Mouse (Mus musculus) CH12.LX (cell line): ENCODE results near the gene Rbm3. TPM values are rescaled to one million over a fixed set of nuclear protein-coding genes. Genes with fewer than 3 reads are reported as not detected.

Experiments used
- DNase-seq: peaks from one replicate; pipeline ENCODE4 v3.0.0-alpha.2; 2013; ENCODE audit errors: extremely low read depth
- H3K27ac ChIP-seq: 2 replicates; pipeline ENCODE4 v1.5.1; 2012; ENCODE audit warnings: low read depth, mild to moderate bottlenecking, control low read depth, moderate library complexity; ENCODE audit not compliant: insufficient read depth
- H3K27me3 ChIP-seq: replicated peaks from 2 replicates; pipeline ENCODE3; 2012; ENCODE audit warnings: inconsistent platforms
- H3K36me3 ChIP-seq, 2 experiments: replicated peaks in 1 of 2; 2 replicates each; pipeline versions ENCODE3 to v1.6.1; 2012; ENCODE audit warnings: inconsistent platforms in 1 of 2, low read length in 1 of 2, mild to moderate bottlenecking in 1 of 2, mixed read lengths in 1 of 2, moderate library complexity in 1 of 2; ENCODE audit not compliant: control insufficient read depth in 1 of 2, insufficient read depth in 1 of 2
- H3K4me1 ChIP-seq, 2 experiments: 2 replicates each; pipeline ENCODE4 v1.6.1; 2012; ENCODE audit warnings: inconsistent platforms in 1 of 2, moderate library complexity in 1 of 2; ENCODE audit not compliant: insufficient read depth in 2 of 2, control insufficient read depth in 1 of 2
- H3K4me2 ChIP-seq: 2 replicates; pipeline ENCODE4 v1.6.1; 2012; ENCODE audit warnings: low read depth, mild to moderate bottlenecking, control low read depth; ENCODE audit not compliant: poor library complexity, insufficient read depth, severe bottlenecking
- H3K4me3 ChIP-seq, 3 experiments: fragments of 150-350 bp in 1 of 3; sonication (generic) in 1 of 3; replicated peaks in 1 of 3; 2 replicates each; pipeline versions ENCODE3 to v1.5.1; 2011 to 2012; ENCODE audit warnings: low read depth in 2 of 3, low read length in 2 of 3, mild to moderate bottlenecking in 2 of 3, moderate library complexity in 2 of 3, control low read depth in 1 of 3, improper control_type of control experiment in 1 of 3, inconsistent platforms in 1 of 3, mixed read lengths in 1 of 3; ENCODE audit not compliant: poor library complexity in 1 of 3
- H3K79me2 ChIP-seq: replicated peaks from 2 replicates; pipeline ENCODE4 v1.6.1; 2012; ENCODE audit warnings: mild to moderate bottlenecking, moderate library complexity; ENCODE audit not compliant: control insufficient read depth, poor library complexity, insufficient read depth, severe bottlenecking; ENCODE audit errors: extremely low read depth
- H3K9ac ChIP-seq: 2 replicates; pipeline ENCODE4 v1.6.1; 2012; ENCODE audit warnings: low read depth, mild to moderate bottlenecking, control low read depth, moderate library complexity; ENCODE audit not compliant: insufficient read depth
- H3K9me3 ChIP-seq: replicated peaks from 2 replicates; pipeline ENCODE3; 2012; ENCODE audit warnings: low read length, inconsistent platforms, mixed read lengths
- CHD2 ChIP-seq: IDR thresholded peaks from 2 replicates; pipeline ENCODE4 v1.6.1; 2011; ENCODE audit warnings: low read length, improper control_type of control experiment
- CTCF ChIP-seq, 2 experiments: IDR thresholded peaks in 1 of 2; conservative IDR thresholded peaks in 1 of 2; 2 replicates each; pipeline ENCODE4 v1.5.1; 2011 to 2012; ENCODE audit warnings: low read depth in 2 of 2, low read length in 2 of 2, improper control_type of control experiment in 1 of 2, inconsistent platforms in 1 of 2, mild to moderate bottlenecking in 1 of 2, moderate library complexity in 1 of 2
- ELF1 ChIP-seq: IDR thresholded peaks from 2 replicates; pipeline ENCODE4 v1.6.1; 2014; ENCODE audit warnings: low read depth, mild to moderate bottlenecking, inconsistent platforms, low read length, improper control_type of control experiment
- EP300 ChIP-seq: IDR thresholded peaks from 2 replicates; pipeline ENCODE4 v1.6.1; 2011; ENCODE audit warnings: low read length, improper control_type of control experiment
- GABPA ChIP-seq: IDR thresholded peaks from 2 replicates; pipeline ENCODE4 v1.6.1; 2012; ENCODE audit warnings: low read depth, low read length, improper control_type of control experiment, inconsistent platforms; ENCODE audit not compliant: insufficient replicate concordance
- HCFC1 ChIP-seq: IDR thresholded peaks from 2 replicates; pipeline ENCODE4 v1.6.1; 2012; ENCODE audit warnings: low read depth, mild to moderate bottlenecking, inconsistent platforms, low read length, improper control_type of control experiment
- IRF4 ChIP-seq: IDR thresholded peaks from 2 replicates; pipeline ENCODE4 v1.6.1; 2014; ENCODE audit warnings: low read depth, mild to moderate bottlenecking, inconsistent platforms, low read length, improper control_type of control experiment
- JUN ChIP-seq: IDR thresholded peaks from 2 replicates; pipeline ENCODE4 v1.6.1; 2011; ENCODE audit warnings: low read depth, mild to moderate bottlenecking, low read length, improper control_type of control experiment, moderate library complexity; ENCODE audit not compliant: insufficient read depth
- JUND ChIP-seq: conservative IDR thresholded peaks from 2 replicates; pipeline ENCODE4 v1.6.1; 2011; ENCODE audit warnings: low read depth, low read length, improper control_type of control experiment
- KAT2A ChIP-seq: IDR thresholded peaks from 2 replicates; pipeline ENCODE4 v1.6.1; 2012; ENCODE audit warnings: low read length, improper control_type of control experiment, inconsistent platforms; ENCODE audit not compliant: insufficient replicate concordance
- MAFK ChIP-seq: IDR thresholded peaks from 2 replicates; pipeline ENCODE4 v1.6.1; 2011; ENCODE audit warnings: low read length, improper control_type of control experiment; ENCODE audit not compliant: insufficient replicate concordance
- MEF2A ChIP-seq: IDR thresholded peaks from 2 replicates; pipeline ENCODE4 v1.6.1; 2014; ENCODE audit warnings: low read depth, mild to moderate bottlenecking, inconsistent platforms, low read length, improper control_type of control experiment, borderline replicate concordance
- MXI1 ChIP-seq: IDR thresholded peaks from 2 replicates; pipeline ENCODE4 v1.6.1; 2011; ENCODE audit warnings: mild to moderate bottlenecking, low read depth, low read length, improper control_type of control experiment
- NELFE ChIP-seq: IDR thresholded peaks from 2 replicates; pipeline ENCODE4 v1.6.1; 2011; ENCODE audit warnings: low read depth, low read length, improper control_type of control experiment
- NRF1 ChIP-seq: IDR thresholded peaks from 2 replicates; pipeline ENCODE4 v1.6.1; 2014; ENCODE audit warnings: low read depth, mild to moderate bottlenecking, inconsistent platforms, low read length, improper control_type of control experiment, moderate library complexity
- PAX5 ChIP-seq: IDR thresholded peaks from 2 replicates; pipeline ENCODE4 v1.6.1; 2012; ENCODE audit warnings: low read length, inconsistent platforms, mixed read lengths
- POLR2A ChIP-seq: IDR thresholded peaks from 2 replicates; pipeline ENCODE4 v1.6.1; 2011; ENCODE audit warnings: low read depth, mild to moderate bottlenecking, improper control_type of control experiment, low read length
- RAD21 ChIP-seq: IDR thresholded peaks from 2 replicates; pipeline ENCODE4 v1.6.1; 2011; ENCODE audit warnings: low read depth, mild to moderate bottlenecking, low read length, improper control_type of control experiment, moderate library complexity
- RCOR1 ChIP-seq: conservative IDR thresholded peaks from 2 replicates; pipeline ENCODE4 v1.6.1; 2012; ENCODE audit warnings: low read depth, mild to moderate bottlenecking, inconsistent platforms, low read length, improper control_type of control experiment
- SIN3A ChIP-seq: IDR thresholded peaks from 2 replicates; pipeline ENCODE4 v1.6.1; 2012; ENCODE audit warnings: low read length, improper control_type of control experiment, inconsistent platforms
- SMC3 ChIP-seq: IDR thresholded peaks from 2 replicates; pipeline ENCODE4 v1.6.1; 2011; ENCODE audit warnings: low read depth, low read length, improper control_type of control experiment
- TBP ChIP-seq: conservative IDR thresholded peaks from 2 replicates; pipeline ENCODE4 v1.6.1; 2011; ENCODE audit warnings: low read depth, low read length, improper control_type of control experiment
- TCF12 ChIP-seq: IDR thresholded peaks from 2 replicates; pipeline ENCODE4 v1.6.1; 2014; ENCODE audit warnings: low read depth, mild to moderate bottlenecking, inconsistent platforms, low read length, improper control_type of control experiment
- UBTF ChIP-seq: IDR thresholded peaks from 2 replicates; pipeline ENCODE4 v1.6.1; 2012; ENCODE audit warnings: low read depth, mild to moderate bottlenecking, inconsistent platforms, low read length, improper control_type of control experiment, moderate library complexity
- ZC3H11A ChIP-seq: IDR thresholded peaks from 2 replicates; pipeline ENCODE4 v1.6.1; 2012; ENCODE audit warnings: low read depth, mild to moderate bottlenecking, inconsistent platforms, low read length, improper control_type of control experiment
- ZKSCAN1 ChIP-seq: IDR thresholded peaks from 2 replicates; pipeline ENCODE4 v1.6.1; 2012; ENCODE audit warnings: low read depth, inconsistent platforms, low read length, improper control_type of control experiment, borderline replicate concordance
- ZMIZ1 ChIP-seq: IDR thresholded peaks from 2 replicates; pipeline ENCODE4 v1.6.1; 2012; ENCODE audit warnings: low read depth, mild to moderate bottlenecking, inconsistent platforms, low read length, improper control_type of control experiment
- ZNF384 ChIP-seq: IDR thresholded peaks from 2 replicates; pipeline ENCODE4 v1.6.1; 2012; ENCODE audit warnings: low read depth, low read length, improper control_type of control experiment, inconsistent platforms
- dilution Hi-C: fragments of 300-500 bp; cut with MboI; formaldehyde crosslinking; loops from 2 replicates; pipeline ENCODE4 v1.14.3; 2020; ENCODE audit warnings: low sequenced_read_pairs; ENCODE audit not compliant: extremely low pct_unique_long_range_greater_than_20kb, extremely low pct_ligation_motif_present
- in situ Hi-C: fragments of 300-500 bp; cut with MboI; formaldehyde crosslinking; loops from 3 replicates; pipeline ENCODE4 v1.14.3; 2019; ENCODE audit warnings: low sequenced_read_pairs, low pct_ligation_motif_present, low pct_unique_long_range_greater_than_20kb, mixed read lengths
- polyA plus RNA-seq: library from polyadenylated mRNA; unstranded; fragments of >175 nt; gene quantifications from 2 replicates; pipeline ENCODE4 v1.2.1, GENCODE M21; 2012; ENCODE audit warnings: low read depth; ENCODE audit not compliant: insufficient read length
- total RNA-seq, 2 experiments: library from RNA; depleted of rRNA; stranded (reverse); fragments of 300-350 nt in 1 of 2; fragments of >200 nt in 1 of 2; gene quantifications; 2 replicates each; pipeline ENCODE4 v1.2.3; 2012 to 2014

Gene Rbm3
- total and polyA plus RNA-seq, 3 experiments = 681 to 2,152 (median 778) TPM

- no peaks in the 10 kb centered on the region; the same call in 1 of the 2 replicates for H3K79me2 ChIP-seq
- TF ChIP-seq TBP (peak; percentile 70; the same call in 1 of the 2 replicates), ZKSCAN1 (no peak), RCOR1 (no peak), HCFC1 (no peak; the same call in 1 of the 2 replicates), TCF12 (0 out of 2 replicates have a peak, but pooled peaks have one; percentile 33), ZNF384 (no peak), MEF2A (no peak), IRF4 (no peak), GABPA (no peak), MXI1 (no peak), SIN3A (0 out of 2 replicates have a peak, but pooled peaks have one; percentile 28), MAFK (no peak), CTCF (conservative IDR thresholded peaks at IDR 0.05 in 1 of 2, IDR thresholded peaks at IDR 0.05 in 1 of 2; ENCODE audit: low read depth in 2 of 2, low read length in 2 of 2) (no peak), ZMIZ1 (no peak), ZC3H11A (no peak), JUN (no peak), NRF1 (peak; percentile 91), PAX5 (no peak), NELFE (peak; percentile 73), EP300 (no peak), ELF1 (peak; percentile 59; the same call in 1 of the 2 replicates), SMC3 (no peak), UBTF (no peak), KAT2A (no peak), JUND (no peak), RAD21 (no peak), CHD2 (no peak), POLR2A (peak; percentile 73)
- TF ChIP-seq, all 38 proteins: peak for 7
- in situ Hi-C loops (no loop called here), dilution Hi-C loops (no loop called here)
- no peaks in the 10 kb centered on the region for H3K9me3 ChIP-seq
- H3K9ac ChIP-seq = peak overlapping the region; percentile 93
- H3K36me3 ChIP-seq = no peaks in the 10 kb centered on the region
- H3K27me3 ChIP-seq = no peaks in the 10 kb centered on the region
- DNase-seq = peak; percentile 96
- no peaks in the 10 kb centered on the region for H3K4me1 ChIP-seq
- peak overlapping the region; percentile 47 to 48 (median 48) for H3K4me3 ChIP-seq
- H3K4me2 ChIP-seq = peak overlapping the region; percentile 61; the same call in 1 of the 2 replicates
- H3K27ac ChIP-seq = no peak overlapping the region; the same call in 1 of the 2 replicates
Measured at GRCm38 (mm10) chrX:8096787-8097242, 48.9 kb downstream of the Rbm3 start.
